Mouse (Mus musculus) CH12.LX (cell line): ENCODE measurements around the gene Sohlh1. TPM values are rescaled to one million over a fixed set of nuclear protein-coding genes. Genes with fewer than 3 reads are reported as not detected.

Source experiments
- DNase-seq: peaks from one replicate; pipeline ENCODE4 v3.0.0-alpha.2; 2013; ENCODE audit errors: extremely low read depth
- H3K27ac ChIP-seq: 2 replicates; pipeline ENCODE4 v1.5.1; 2012; ENCODE audit warnings: low read depth, mild to moderate bottlenecking, control low read depth, moderate library complexity; ENCODE audit not compliant: insufficient read depth
- H3K27me3 ChIP-seq: replicated peaks from 2 replicates; pipeline ENCODE3; 2012; ENCODE audit warnings: inconsistent platforms
- H3K36me3 ChIP-seq, 2 experiments: replicated peaks in 1 of 2; 2 replicates each; pipeline versions ENCODE3 to v1.6.1; 2012; ENCODE audit warnings: inconsistent platforms in 1 of 2, low read length in 1 of 2, mild to moderate bottlenecking in 1 of 2, mixed read lengths in 1 of 2, moderate library complexity in 1 of 2; ENCODE audit not compliant: control insufficient read depth in 1 of 2, insufficient read depth in 1 of 2
- H3K4me1 ChIP-seq, 2 experiments: 2 replicates each; pipeline ENCODE4 v1.6.1; 2012; ENCODE audit warnings: inconsistent platforms in 1 of 2, moderate library complexity in 1 of 2; ENCODE audit not compliant: insufficient read depth in 2 of 2, control insufficient read depth in 1 of 2
- H3K4me2 ChIP-seq: 2 replicates; pipeline ENCODE4 v1.6.1; 2012; ENCODE audit warnings: low read depth, mild to moderate bottlenecking, control low read depth; ENCODE audit not compliant: poor library complexity, insufficient read depth, severe bottlenecking
- H3K4me3 ChIP-seq, 3 experiments: fragments of 150-350 bp in 1 of 3; sonication (generic) in 1 of 3; replicated peaks in 1 of 3; 2 replicates each; pipeline versions ENCODE3 to v1.5.1; 2011 to 2012; ENCODE audit warnings: low read depth in 2 of 3, low read length in 2 of 3, mild to moderate bottlenecking in 2 of 3, moderate library complexity in 2 of 3, control low read depth in 1 of 3, improper control_type of control experiment in 1 of 3, inconsistent platforms in 1 of 3, mixed read lengths in 1 of 3; ENCODE audit not compliant: poor library complexity in 1 of 3
- H3K79me2 ChIP-seq: replicated peaks from 2 replicates; pipeline ENCODE4 v1.6.1; 2012; ENCODE audit warnings: mild to moderate bottlenecking, moderate library complexity; ENCODE audit not compliant: control insufficient read depth, poor library complexity, insufficient read depth, severe bottlenecking; ENCODE audit errors: extremely low read depth
- H3K9ac ChIP-seq: 2 replicates; pipeline ENCODE4 v1.6.1; 2012; ENCODE audit warnings: low read depth, mild to moderate bottlenecking, control low read depth, moderate library complexity; ENCODE audit not compliant: insufficient read depth
- H3K9me3 ChIP-seq: replicated peaks from 2 replicates; pipeline ENCODE3; 2012; ENCODE audit warnings: low read length, inconsistent platforms, mixed read lengths
- CHD1 ChIP-seq: IDR thresholded peaks from 2 replicates; pipeline ENCODE4 v1.6.1; 2012; ENCODE audit warnings: low read depth, low read length, improper control_type of control experiment, inconsistent platforms
- CHD2 ChIP-seq: IDR thresholded peaks from 2 replicates; pipeline ENCODE4 v1.6.1; 2011; ENCODE audit warnings: low read length, improper control_type of control experiment
- E2F4 ChIP-seq: IDR thresholded peaks from 2 replicates; pipeline ENCODE4 v1.6.1; 2011; ENCODE audit warnings: low read depth, low read length, improper control_type of control experiment; ENCODE audit not compliant: insufficient replicate concordance
- ETS1 ChIP-seq: conservative IDR thresholded peaks from 2 replicates; pipeline ENCODE4 v1.6.1; 2012; ENCODE audit warnings: low read depth, mild to moderate bottlenecking, inconsistent platforms, low read length, improper control_type of control experiment, moderate library complexity
- GABPA ChIP-seq: IDR thresholded peaks from 2 replicates; pipeline ENCODE4 v1.6.1; 2012; ENCODE audit warnings: low read depth, low read length, improper control_type of control experiment, inconsistent platforms; ENCODE audit not compliant: insufficient replicate concordance
- IRF4 ChIP-seq: IDR thresholded peaks from 2 replicates; pipeline ENCODE4 v1.6.1; 2014; ENCODE audit warnings: low read depth, mild to moderate bottlenecking, inconsistent platforms, low read length, improper control_type of control experiment
- MAX ChIP-seq: IDR thresholded peaks from 2 replicates; pipeline ENCODE4 v1.6.1; 2011; ENCODE audit warnings: low read length, improper control_type of control experiment
- MAZ ChIP-seq: IDR thresholded peaks from 2 replicates; pipeline ENCODE4 v1.6.1; 2012; ENCODE audit warnings: low read depth, mild to moderate bottlenecking, inconsistent platforms, low read length, improper control_type of control experiment, moderate library complexity
- MEF2A ChIP-seq: IDR thresholded peaks from 2 replicates; pipeline ENCODE4 v1.6.1; 2014; ENCODE audit warnings: low read depth, mild to moderate bottlenecking, inconsistent platforms, low read length, improper control_type of control experiment, borderline replicate concordance
- MXI1 ChIP-seq: IDR thresholded peaks from 2 replicates; pipeline ENCODE4 v1.6.1; 2011; ENCODE audit warnings: mild to moderate bottlenecking, low read depth, low read length, improper control_type of control experiment
- NRF1 ChIP-seq: IDR thresholded peaks from 2 replicates; pipeline ENCODE4 v1.6.1; 2014; ENCODE audit warnings: low read depth, mild to moderate bottlenecking, inconsistent platforms, low read length, improper control_type of control experiment, moderate library complexity
- PAX5 ChIP-seq: IDR thresholded peaks from 2 replicates; pipeline ENCODE4 v1.6.1; 2012; ENCODE audit warnings: low read length, inconsistent platforms, mixed read lengths
- POLR2A ChIP-seq: IDR thresholded peaks from 2 replicates; pipeline ENCODE4 v1.6.1; 2011; ENCODE audit warnings: low read depth, mild to moderate bottlenecking, improper control_type of control experiment, low read length
- RAD21 ChIP-seq: IDR thresholded peaks from 2 replicates; pipeline ENCODE4 v1.6.1; 2011; ENCODE audit warnings: low read depth, mild to moderate bottlenecking, low read length, improper control_type of control experiment, moderate library complexity
- SMC3 ChIP-seq: IDR thresholded peaks from 2 replicates; pipeline ENCODE4 v1.6.1; 2011; ENCODE audit warnings: low read depth, low read length, improper control_type of control experiment
- UBTF ChIP-seq: IDR thresholded peaks from 2 replicates; pipeline ENCODE4 v1.6.1; 2012; ENCODE audit warnings: low read depth, mild to moderate bottlenecking, inconsistent platforms, low read length, improper control_type of control experiment, moderate library complexity
- USF2 ChIP-seq: conservative IDR thresholded peaks from 2 replicates; pipeline ENCODE4 v1.6.1; 2011; ENCODE audit warnings: low read depth, low read length, improper control_type of control experiment
- ZC3H11A ChIP-seq: IDR thresholded peaks from 2 replicates; pipeline ENCODE4 v1.6.1; 2012; ENCODE audit warnings: low read depth, mild to moderate bottlenecking, inconsistent platforms, low read length, improper control_type of control experiment
- ZKSCAN1 ChIP-seq: IDR thresholded peaks from 2 replicates; pipeline ENCODE4 v1.6.1; 2012; ENCODE audit warnings: low read depth, inconsistent platforms, low read length, improper control_type of control experiment, borderline replicate concordance
- ZNF384 ChIP-seq: IDR thresholded peaks from 2 replicates; pipeline ENCODE4 v1.6.1; 2012; ENCODE audit warnings: low read depth, low read length, improper control_type of control experiment, inconsistent platforms
- dilution Hi-C: fragments of 300-500 bp; cut with MboI; formaldehyde crosslinking; loops from 2 replicates; pipeline ENCODE4 v1.14.3; 2020; ENCODE audit warnings: low sequenced_read_pairs; ENCODE audit not compliant: extremely low pct_unique_long_range_greater_than_20kb, extremely low pct_ligation_motif_present
- in situ Hi-C: fragments of 300-500 bp; cut with MboI; formaldehyde crosslinking; loops from 3 replicates; pipeline ENCODE4 v1.14.3; 2019; ENCODE audit warnings: low sequenced_read_pairs, low pct_ligation_motif_present, low pct_unique_long_range_greater_than_20kb, mixed read lengths
- polyA plus RNA-seq: library from polyadenylated mRNA; unstranded; fragments of >175 nt; gene quantifications from 2 replicates; pipeline ENCODE4 v1.2.1, GENCODE M21; 2012; ENCODE audit warnings: low read depth; ENCODE audit not compliant: insufficient read length
- total RNA-seq, 2 experiments: library from RNA; depleted of rRNA; stranded (reverse); fragments of 300-350 nt in 1 of 2; fragments of >200 nt in 1 of 2; gene quantifications; 2 replicates each; pipeline ENCODE4 v1.2.3; 2012 to 2014

The Sohlh1 gene
- total and polyA plus RNA-seq, 3 experiments = not detected

DNA sequence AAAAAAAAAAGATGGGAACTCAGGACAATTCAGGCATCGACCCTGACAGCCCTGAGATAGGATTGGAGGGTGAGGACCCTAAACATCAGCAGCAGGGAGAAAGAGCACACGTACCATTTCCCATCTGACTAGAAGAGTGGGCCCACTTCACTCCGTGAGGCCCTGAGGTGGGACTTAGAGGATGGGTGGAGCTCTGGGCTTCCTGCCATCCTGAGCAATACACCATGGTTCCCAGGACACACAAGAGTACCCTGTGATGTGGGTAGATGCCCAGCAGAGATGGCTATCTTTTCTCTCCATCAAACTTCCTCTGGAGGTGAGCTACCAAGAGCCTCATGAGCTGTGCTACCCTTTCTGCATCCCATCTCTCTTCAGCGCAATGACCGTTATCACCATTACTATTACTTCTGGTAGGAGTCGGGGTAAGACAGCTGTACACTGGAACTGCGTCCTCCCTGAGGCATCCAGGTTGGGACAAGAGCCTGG lies 30.2 kb upstream of the Sohlh1 start:
- Histone ChIP-seq H3K27me3 (peaks cover 90% of the 10 kb centered on the region), H3K4me2 (no peak overlapping the region), H3K9ac (no peak overlapping the region)

DNA sequence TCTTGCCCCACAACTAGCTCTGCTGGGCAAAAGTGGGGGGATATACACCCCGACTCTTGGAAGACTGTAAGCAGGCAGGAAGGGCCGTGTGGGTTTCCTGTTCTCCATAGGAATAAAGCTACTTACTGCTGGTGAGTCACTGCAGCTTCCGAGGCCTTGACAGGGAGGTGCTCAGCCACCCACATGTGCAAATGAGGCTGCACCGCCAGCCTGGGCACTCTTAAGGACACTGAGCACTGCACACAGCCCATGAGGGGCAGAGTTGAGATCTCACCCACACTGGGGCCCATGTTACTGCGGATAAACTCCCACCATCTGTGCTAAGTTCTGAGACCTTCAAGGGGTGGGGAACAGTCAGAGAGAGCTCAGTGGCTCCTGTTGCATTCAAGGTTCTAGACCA lies 19.6 kb upstream of the Sohlh1 start:
- dilution Hi-C loops (no loop called here), in situ Hi-C loops (no loop called here)
- H3K9ac ChIP-seq = no peak overlapping the region
- H3K4me3 ChIP-seq = no peak overlapping the region
- no peak for TF ChIP-seq PAX5
- TF ChIP-seq, all 38 proteins: peak for 0
- Histone ChIP-seq H3K4me2 (no peak overlapping the region), H3K27me3 (peaks cover 80% of the 10 kb centered on the region), H3K36me3 (no peaks in the 10 kb centered on the region), H3K79me2 (no peaks in the 10 kb centered on the region), H3K9me3 (no peaks in the 10 kb centered on the region), H3K4me1 (no peaks in the 10 kb centered on the region), H3K27ac (no peak overlapping the region)
- DNase-seq = no peak

More for the DNA sequence above, 30.2 kb upstream of the Sohlh1 start:
- Histone ChIP-seq H3K36me3 (no peaks in the 10 kb centered on the region), H3K79me2 (no peaks in the 10 kb centered on the region), H3K27ac (no peak overlapping the region), H3K9me3 (peaks cover 16% of the 10 kb centered on the region)
- in situ Hi-C loops (no loop called here), dilution Hi-C loops (no loop called here)
- TF ChIP-seq CHD2 (no peak), MAZ (no peak), MEF2A (no peak), MAX (no peak), RAD21 (no peak), SMC3 (no peak), MXI1 (no peak), CHD1 (no peak), PAX5 (no peak), POLR2A (no peak), GABPA (no peak), UBTF (no peak), ZNF384 (no peak), IRF4 (no peak), USF2 (no peak), E2F4 (no peak), ZKSCAN1 (no peak), NRF1 (no peak), ETS1 (no peak), ZC3H11A (no peak)
- TF ChIP-seq, all 38 proteins: peak for 0
- Histone ChIP-seq H3K4me3 (no peak overlapping the region), H3K4me1 (no peaks in the 10 kb centered on the region)
- DNase-seq = no peak
